Mouse (Mus musculus) forebrain, embryonic 15.5 days (tissue): ENCODE measurements around the gene Idua. TPM values are rescaled to one million over a fixed set of nuclear protein-coding genes. Genes with fewer than 3 reads are reported as not detected.

ENCODE experiments used
- ATAC-seq: fragments of 200-750 bp; cut with Nextera tagmentation; replicated peaks from 2 replicates; pipeline ENCODE4 v1.8.0; 2017; ENCODE audit warnings: mild to moderate bottlenecking, moderate TSS enrichment, moderate library complexity
- H3K27ac ChIP-seq: fragments of 300-500 bp; sonication (generic); replicated peaks from 2 replicates; pipeline ENCODE4 v1.5.1; 2015; ENCODE audit warnings: mild to moderate bottlenecking, inconsistent platforms
- H3K27me3 ChIP-seq: fragments of 300-500 bp; sonication (generic); 2 replicates; pipeline ENCODE4 v1.6.1; 2015; ENCODE audit warnings: inconsistent platforms
- H3K36me3 ChIP-seq: fragments of 300-500 bp; sonication (generic); 2 replicates; pipeline ENCODE4 v1.6.1; 2015; ENCODE audit warnings: mild to moderate bottlenecking, inconsistent platforms
- H3K4me1 ChIP-seq: fragments of 300-500 bp; sonication (generic); 2 replicates; pipeline ENCODE4 v1.6.1; 2015; ENCODE audit warnings: inconsistent platforms
- H3K4me2 ChIP-seq: fragments of 300-500 bp; sonication (generic); replicated peaks from 2 replicates; pipeline ENCODE4 v1.6.1; 2015; ENCODE audit warnings: mild to moderate bottlenecking, inconsistent platforms
- H3K4me3 ChIP-seq: fragments of 300-500 bp; sonication (generic); 2 replicates; pipeline ENCODE4 v1.5.1; 2015; ENCODE audit warnings: mild to moderate bottlenecking, inconsistent platforms
- H3K9ac ChIP-seq: fragments of 300-500 bp; sonication (generic); replicated peaks from 2 replicates; pipeline ENCODE4 v1.6.1; 2015; ENCODE audit warnings: mild to moderate bottlenecking, inconsistent platforms
- H3K9me3 ChIP-seq: fragments of 300-500 bp; sonication (generic); 2 replicates; pipeline ENCODE4 v1.6.1; 2016; ENCODE audit warnings: inconsistent platforms
- WGBS: fragments of 180-500 bp; shearing (Covaris S2); methylation state at CpG from one replicate; pipeline ENCODE4 v1.1.7; 2015; ENCODE audit warnings: mixed read lengths; 5-methylcytosine and 5-hydroxymethylcytosine counted together
- polyA plus RNA-seq: library from polyadenylated mRNA; unstranded; fragments of >200 nt; fragmentation: Nextera tagmentation; extraction: Ambion mirVana; gene quantifications from 2 replicates; pipeline ENCODE4 v1.2.1, GENCODE M21; 2015

Idua gene
- polyA plus RNA-seq, 1 experiment from 2014 or later: 9.9 TPM

DNA sequence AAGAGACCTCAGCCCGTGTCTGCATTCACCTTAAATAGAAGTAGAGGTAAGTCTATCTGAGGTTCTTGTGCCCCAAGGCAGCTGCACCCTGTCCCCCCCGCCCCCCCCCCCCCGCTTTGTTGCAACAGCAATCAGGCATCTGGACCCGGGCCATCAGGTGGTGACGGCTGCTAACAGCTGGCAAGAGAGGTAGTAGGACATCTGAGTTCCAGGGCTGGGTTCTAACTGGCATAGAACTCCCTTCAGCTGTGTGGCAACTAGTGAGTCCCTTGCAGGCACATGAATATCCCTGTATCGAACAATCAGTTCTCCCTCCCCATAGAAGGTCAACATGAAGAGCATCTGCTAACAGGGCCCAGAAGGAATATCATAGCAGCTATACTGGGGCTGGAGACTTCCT is 51.8 kb downstream of the Idua start:
- H3K4me2 ChIP-seq: no peak overlapping the region
- no peak overlapping the region for H3K9ac ChIP-seq
- 80% methylated on average over 6 of the region's 6 CpGs for WGBS
- no peaks in the 10 kb centered on the region for H3K27me3 ChIP-seq
- H3K9me3 ChIP-seq: no peaks in the 10 kb centered on the region
- no peak overlapping the region for H3K4me3 ChIP-seq
- H3K27ac ChIP-seq: no peak overlapping the region
- peaks cover 6% of the 10 kb centered on the region; the same call in 1 of the 2 replicates for H3K4me1 ChIP-seq
- no peaks in the 10 kb centered on the region for H3K36me3 ChIP-seq
- no peak for ATAC-seq

DNA sequence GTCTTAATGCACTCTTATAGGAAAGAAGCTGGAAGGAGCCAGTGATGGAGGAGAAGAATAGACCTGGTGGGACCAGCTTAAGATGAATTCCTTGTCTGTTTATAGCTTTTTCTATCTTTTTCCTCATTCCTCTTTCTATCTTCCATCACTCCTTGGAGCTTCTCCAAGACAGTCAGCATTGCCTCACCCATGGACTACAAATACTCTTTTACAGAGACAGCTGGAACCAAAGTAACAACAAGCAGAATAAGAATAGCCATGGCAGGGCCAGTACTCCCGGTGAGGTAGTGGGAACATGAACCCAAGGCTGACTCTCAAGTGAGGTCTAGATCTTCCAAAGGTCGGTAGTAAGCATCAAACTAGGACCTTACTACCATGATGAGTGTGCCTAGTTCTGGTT is 53.0 kb downstream of the Idua start:
- no peak overlapping the region for H3K4me2 ChIP-seq
- no peaks in the 10 kb centered on the region for H3K36me3 ChIP-seq
- ATAC-seq: no peak
- H3K4me1 ChIP-seq: peaks cover 6% of the 10 kb centered on the region; the same call in 1 of the 2 replicates
- H3K9ac ChIP-seq: no peak overlapping the region
- no peak overlapping the region for H3K4me3 ChIP-seq
- H3K9me3 ChIP-seq: no peaks in the 10 kb centered on the region
- no peak overlapping the region for H3K27ac ChIP-seq
- 90% methylated on average over 2 of the region's 2 CpGs for WGBS
- no peaks in the 10 kb centered on the region for H3K27me3 ChIP-seq

DNA sequence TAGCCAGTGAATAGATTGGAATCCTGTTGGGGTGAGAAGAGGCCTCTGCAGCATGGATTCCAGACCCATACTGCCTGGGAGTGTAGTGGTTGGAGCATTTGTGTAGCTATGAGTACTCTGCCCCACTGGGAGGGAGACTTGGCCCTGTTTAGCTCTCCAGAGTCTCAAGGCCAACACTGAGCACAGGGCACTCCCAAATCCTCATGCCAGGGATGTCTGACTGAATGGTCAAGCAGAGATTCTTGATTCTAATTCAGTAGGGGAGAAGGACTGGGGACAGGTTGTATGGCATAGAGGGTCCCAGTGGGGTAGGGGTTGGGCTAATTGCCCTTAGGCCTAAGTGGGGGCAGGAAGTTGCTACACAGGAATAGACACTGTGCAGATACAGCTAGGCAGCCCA is 53.6 kb downstream of the Idua start:
- no peak for ATAC-seq
- no peaks in the 10 kb centered on the region for H3K9me3 ChIP-seq
- H3K27ac ChIP-seq: no peak overlapping the region

DNA sequence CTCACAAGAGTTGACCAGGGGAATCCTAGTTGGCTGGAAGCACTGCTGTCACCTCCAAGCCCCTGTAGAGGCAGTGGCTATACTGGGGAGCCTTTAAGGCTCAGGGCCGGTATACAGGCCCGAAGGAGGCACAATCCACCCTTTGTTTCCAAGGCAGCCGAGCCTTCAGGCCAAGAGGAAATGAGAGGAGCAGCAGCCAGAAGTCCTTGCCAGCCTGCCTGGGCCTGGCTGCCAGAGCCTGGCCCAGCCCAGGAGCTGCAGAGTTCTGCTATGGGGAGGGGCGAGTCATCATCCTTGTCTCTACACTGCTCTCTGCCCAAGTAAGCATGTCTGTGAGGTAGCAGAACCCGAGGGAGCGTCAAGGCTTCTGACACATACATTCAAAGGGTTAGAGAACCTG is 54.0 kb downstream of the Idua start:
- Histone ChIP-seq H3K9ac (no peak overlapping the region), H3K4me3 (no peak overlapping the region), H3K27ac (no peak overlapping the region), H3K4me1 (peaks cover 6% of the 10 kb centered on the region; the same call in 1 of the 2 replicates), H3K36me3 (no peaks in the 10 kb centered on the region), H3K4me2 (no peak overlapping the region), H3K9me3 (no peaks in the 10 kb centered on the region), H3K27me3 (no peaks in the 10 kb centered on the region)
- ATAC-seq: peak; percentile 76
- WGBS: 49% methylated on average over 6 of the region's 6 CpGs

More for the DNA sequence above, 53.6 kb downstream of the Idua start:
- Histone ChIP-seq H3K4me3 (no peak overlapping the region), H3K4me1 (peaks cover 6% of the 10 kb centered on the region; the same call in 1 of the 2 replicates), H3K36me3 (no peaks in the 10 kb centered on the region), H3K9ac (no peak overlapping the region), H3K4me2 (no peak overlapping the region), H3K27me3 (no peaks in the 10 kb centered on the region)

DNA sequence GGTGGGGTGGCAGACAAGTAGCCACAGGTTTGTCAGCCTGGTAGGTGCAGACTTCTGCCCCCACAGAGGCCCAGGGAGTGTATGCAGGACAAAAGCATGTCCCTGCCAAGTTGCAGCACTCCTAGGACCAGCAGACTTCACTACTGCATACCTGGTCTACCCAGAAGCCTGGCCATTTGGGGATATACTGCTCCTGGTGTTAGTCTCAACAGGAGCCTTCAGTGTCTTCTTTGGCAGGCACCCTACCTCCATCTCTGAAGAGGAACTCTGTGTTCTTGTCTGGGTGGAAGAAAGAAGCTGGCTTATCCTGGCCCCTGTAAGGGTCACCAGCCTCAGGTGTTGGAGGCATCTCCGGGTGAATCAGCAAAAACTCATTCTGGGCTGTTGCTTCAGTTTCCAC is 55.8 kb downstream of the Idua start:
- Histone ChIP-seq H3K4me3 (no peak overlapping the region), H3K9me3 (no peaks in the 10 kb centered on the region), H3K27me3 (no peaks in the 10 kb centered on the region), H3K4me2 (no peak overlapping the region), H3K9ac (no peak overlapping the region), H3K27ac (no peak overlapping the region), H3K4me1 (peaks cover 6% of the 10 kb centered on the region; the same call in 1 of the 2 replicates), H3K36me3 (no peaks in the 10 kb centered on the region)
- no peak for ATAC-seq
- 93% methylated on average over 1 of the region's 1 CpGs for WGBS

DNA sequence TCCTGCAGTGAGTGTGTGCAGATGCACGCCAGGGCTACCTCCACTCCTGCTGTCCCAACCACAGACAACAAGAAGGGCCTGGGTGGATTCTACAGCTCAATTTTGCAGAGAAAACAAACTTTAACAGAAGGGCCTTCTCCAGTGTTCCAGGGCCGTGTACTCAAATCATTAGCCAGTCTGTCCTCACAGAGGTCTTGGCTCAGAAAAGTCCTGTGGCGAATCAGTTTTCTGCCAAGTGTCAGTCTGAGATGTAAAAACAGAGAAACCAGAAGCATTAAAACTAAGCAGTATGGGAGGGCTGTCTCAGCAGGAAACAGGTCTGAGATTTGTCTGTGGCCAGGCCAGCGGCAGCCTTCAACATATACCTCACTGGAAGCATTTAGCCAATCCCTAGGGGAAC is 57.9 kb downstream of the Idua start:
- no peaks in the 10 kb centered on the region for H3K27me3 ChIP-seq
- H3K9me3 ChIP-seq: no peaks in the 10 kb centered on the region
- H3K4me1 ChIP-seq: peaks cover 6% of the 10 kb centered on the region; the same call in 1 of the 2 replicates
- no peaks in the 10 kb centered on the region for H3K36me3 ChIP-seq
- no peak overlapping the region for H3K4me3 ChIP-seq
- no peak overlapping the region for H3K27ac ChIP-seq
- 32% methylated on average over 4 of the region's 4 CpGs for WGBS
- H3K9ac ChIP-seq: no peak overlapping the region
- ATAC-seq: no peak
- H3K4me2 ChIP-seq: no peak overlapping the region

DNA sequence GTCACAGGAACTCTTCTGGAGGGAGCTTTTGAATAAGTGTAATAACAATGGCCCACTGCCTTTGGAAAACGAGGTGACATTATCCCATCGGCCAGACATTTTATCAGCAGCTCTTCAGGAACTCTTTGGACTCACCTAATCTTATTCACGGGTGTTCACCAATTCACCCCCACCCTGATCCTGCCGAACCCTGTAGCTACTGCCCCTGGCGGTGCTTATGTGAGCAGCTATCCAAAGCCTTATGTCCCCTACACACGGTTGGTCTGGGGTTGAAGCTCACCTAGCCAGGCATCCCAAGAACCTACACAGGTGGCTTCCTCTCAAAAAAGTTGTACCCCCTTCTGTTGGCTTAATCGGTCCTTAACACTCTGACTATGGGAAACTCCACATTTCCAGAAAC is 59.6 kb downstream of the Idua start:
- Histone ChIP-seq H3K9me3 (no peaks in the 10 kb centered on the region), H3K36me3 (no peaks in the 10 kb centered on the region), H3K27ac (no peak overlapping the region), H3K4me1 (no peaks in the 10 kb centered on the region), H3K9ac (no peak overlapping the region), H3K27me3 (no peaks in the 10 kb centered on the region), H3K4me3 (no peak overlapping the region), H3K4me2 (no peak overlapping the region)
- ATAC-seq: no peak
- WGBS: 68% methylated on average over 7 of the region's 7 CpGs

DNA sequence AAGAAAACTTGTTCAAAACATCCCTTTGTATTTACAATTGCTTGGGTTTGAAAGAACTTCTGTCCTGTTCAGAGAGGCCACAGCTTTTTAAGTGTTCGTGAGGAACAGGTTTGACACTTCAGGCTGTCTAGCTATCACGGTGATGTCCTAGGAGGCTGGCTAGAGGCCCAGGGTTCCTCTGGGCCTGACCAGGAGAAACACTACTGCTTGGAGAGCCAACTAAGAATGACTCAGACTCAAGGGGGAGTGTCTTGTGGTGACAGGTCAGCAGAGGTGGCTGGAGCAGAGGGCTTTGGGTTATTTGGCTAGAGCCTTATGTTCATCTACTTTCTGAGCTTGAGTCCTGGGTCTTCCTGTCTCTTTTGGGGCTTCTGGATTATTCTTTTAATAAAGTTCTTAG is 63.9 kb downstream of the Idua start:
- no peak overlapping the region for H3K27ac ChIP-seq
- H3K9ac ChIP-seq: no peak overlapping the region
- no peaks in the 10 kb centered on the region for H3K36me3 ChIP-seq
- no peaks in the 10 kb centered on the region for H3K27me3 ChIP-seq
- ATAC-seq: no peak
- H3K9me3 ChIP-seq: no peaks in the 10 kb centered on the region
- H3K4me1 ChIP-seq: no peaks in the 10 kb centered on the region
- WGBS: 71% methylated on average over 2 of the region's 2 CpGs
- H3K4me2 ChIP-seq: no peak overlapping the region
- H3K4me3 ChIP-seq: no peak overlapping the region

DNA sequence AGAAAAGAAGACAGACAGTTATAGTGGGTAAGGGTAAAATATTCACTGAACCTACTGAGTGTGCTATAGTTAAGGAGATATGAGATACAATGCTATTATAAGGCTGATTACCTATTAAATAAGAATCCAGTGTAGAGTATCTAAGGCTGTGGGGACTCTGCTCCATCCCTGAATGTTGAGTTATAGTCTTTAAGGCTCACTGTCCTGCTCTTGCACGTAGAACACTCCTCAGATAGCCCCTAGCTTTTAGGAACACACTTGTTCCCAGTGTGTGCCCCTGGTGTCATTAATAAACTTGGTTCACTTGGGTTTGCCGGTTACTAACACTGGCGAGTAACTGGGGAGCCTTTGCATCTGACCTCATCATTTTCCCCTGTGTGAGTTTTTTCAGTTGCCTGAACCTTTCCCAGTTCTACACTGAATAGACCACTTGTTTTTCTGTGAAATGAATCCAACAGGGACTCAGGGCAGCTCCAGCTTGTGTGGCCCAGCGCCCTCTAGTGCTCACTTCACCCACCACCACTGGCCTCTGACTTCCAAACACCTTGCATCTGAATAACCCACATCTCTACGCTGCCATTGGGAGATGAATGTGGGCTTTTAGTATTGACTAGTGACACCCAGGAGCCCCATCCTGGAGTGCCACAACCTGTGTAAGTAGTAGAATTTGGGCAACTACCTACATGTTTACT is 66.6 kb downstream of the Idua start:
- H3K27ac ChIP-seq: no peak overlapping the region
- WGBS: 17% methylated on average over 5 of the region's 5 CpGs
- ATAC-seq: peak; percentile 73
- no peaks in the 10 kb centered on the region for H3K36me3 ChIP-seq
- H3K27me3 ChIP-seq: no peaks in the 10 kb centered on the region
- H3K9me3 ChIP-seq: no peaks in the 10 kb centered on the region
- H3K4me2 ChIP-seq: no peak overlapping the region
- H3K4me1 ChIP-seq: no peaks in the 10 kb centered on the region
- no peak overlapping the region for H3K4me3 ChIP-seq
- H3K9ac ChIP-seq: no peak overlapping the region

DNA sequence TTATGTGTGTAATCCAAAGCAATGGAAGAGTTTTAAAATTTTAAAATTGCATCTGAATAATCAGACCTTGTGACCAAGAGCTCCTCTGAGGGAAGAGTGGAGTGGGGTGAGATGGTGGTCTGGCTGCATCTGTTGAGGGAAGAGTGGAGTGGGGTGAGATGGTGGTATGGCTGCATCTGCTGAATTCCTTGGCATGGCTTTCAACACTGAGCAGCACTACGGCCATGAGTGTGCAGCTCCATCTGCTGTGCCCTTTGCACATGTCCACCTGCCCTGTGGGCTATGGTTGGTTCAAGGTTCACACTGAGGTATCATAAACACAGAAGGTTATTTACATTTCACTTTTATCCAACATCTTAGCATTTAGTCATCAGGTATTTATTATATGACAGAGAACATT is 67.3 kb downstream of the Idua start:
- Histone ChIP-seq H3K27me3 (no peaks in the 10 kb centered on the region), H3K4me1 (no peaks in the 10 kb centered on the region), H3K9me3 (no peaks in the 10 kb centered on the region), H3K4me3 (no peak overlapping the region), H3K4me2 (no peak overlapping the region), H3K36me3 (no peaks in the 10 kb centered on the region), H3K9ac (no peak overlapping the region), H3K27ac (no peak overlapping the region)
- WGBS: 88% methylated on average over 1 of the region's 1 CpGs
- no peak for ATAC-seq

Other genes with a start within 250 kb of the Idua start
- gene Atp5k, start 225.9 kb upstream of the Idua start, polyA plus RNA-seq: 367 and 408 TPM in 2 replicates
- gene Mfsd7a, start 211.4 kb upstream of the Idua start, polyA plus RNA-seq: 0.06 TPM in 2 replicates
- gene Pcgf3, start 199.1 kb upstream of the Idua start, polyA plus RNA-seq: 33.3 and 36.5 TPM in 2 replicates
- 82.8 and 88.1 TPM in 2 replicates for gene Cplx1, start 110.3 kb upstream of the Idua start, polyA plus RNA-seq
- gene Gak, start 30.6 kb upstream of the Idua start, polyA plus RNA-seq: 55.5 and 56.4 TPM in 2 replicates
- 24.2 and 24.7 TPM in 2 replicates for gene Tmem175, start 30.6 kb upstream of the Idua start, polyA plus RNA-seq
- gene Dgkq, start 9.3 kb downstream of the Idua start, polyA plus RNA-seq: 23.6 and 24.4 TPM in 2 replicates
- gene Slc26a1, start 15.2 kb downstream of the Idua start, polyA plus RNA-seq: 1.8 and 1.9 TPM in 2 replicates
- gene Fgfrl1, start 32.1 kb downstream of the Idua start, polyA plus RNA-seq: 9.4 and 10.1 TPM in 2 replicates
- not detected in 2 replicates for gene Rnf212, start 114.7 kb downstream of the Idua start, polyA plus RNA-seq
- gene Tmed11, start 135.0 kb downstream of the Idua start, polyA plus RNA-seq: not detected in 2 replicates
- gene Vmn2r8, start 148.5 kb downstream of the Idua start, polyA plus RNA-seq: not detected in 2 replicates
- not detected in 2 replicates for gene Vmn2r9, start 192.3 kb downstream of the Idua start, polyA plus RNA-seq